In the genomic region with DNA sequence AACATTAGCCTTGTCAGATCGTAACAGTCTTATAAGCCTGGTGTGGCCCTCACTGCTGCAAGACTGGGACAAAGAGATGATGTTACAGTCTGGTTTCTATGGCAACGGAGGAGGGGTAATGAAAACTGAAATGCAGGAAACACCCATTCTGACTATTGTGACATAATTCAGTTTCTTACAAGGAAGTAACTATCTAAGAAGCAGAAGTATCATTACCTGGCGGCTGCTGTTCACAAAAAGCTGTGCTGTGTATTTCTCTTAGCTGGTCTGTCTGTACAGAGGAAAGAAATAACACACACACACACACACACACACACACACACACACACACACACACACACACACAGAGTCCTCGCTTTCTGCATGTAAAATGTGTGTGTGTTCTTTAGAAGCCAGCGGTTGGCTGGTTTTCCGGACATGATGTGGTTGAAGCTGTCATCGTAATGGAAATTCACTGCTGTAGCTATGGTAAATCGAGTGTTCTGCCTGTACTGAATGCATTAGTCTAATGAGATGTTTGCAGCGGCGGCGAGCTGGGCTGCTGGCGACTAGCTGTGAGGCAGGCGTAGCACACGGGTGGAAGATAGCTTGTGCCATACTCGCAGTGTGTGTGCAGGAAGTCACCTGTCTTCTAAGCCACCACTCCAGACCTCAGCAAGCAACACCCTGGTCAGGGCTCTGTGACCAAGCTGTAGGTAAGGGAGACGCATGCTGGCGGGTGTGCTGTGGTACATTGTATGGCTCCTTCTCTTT, we compare ENCODE assay signal across 8 mouse cellular contexts. TPM values are rescaled to one million over a fixed set of nuclear protein-coding genes. Genes with fewer than 3 reads are reported as not detected.
DNase-seq lines count a peak whose midpoint lies in the region; ATAC-seq lines count a peak whose summit lies in the region.

Gene Scml4 (plus strand): TSS at position 212 of the 753 bp plus-strand sequence.

- no peaks in the 10 kb centered on the region for H3K36me3 ChIP-seq in heart, embryonic 13.5 days
- no peaks in the 10 kb centered on the region for H3K36me3 ChIP-seq in macrophage (ENCODE audit: inconsistent target)

- peaks cover 10% of the 10 kb centered on the region for H3K9me3 ChIP-seq in heart, embryonic 13.5 days

- peaks cover 26% of the 10 kb centered on the region for H3K4me1 ChIP-seq in heart, embryonic 13.5 days

- DNase-seq in gastrocnemius, adult 18-20 months (ENCODE audit: low spot score) = peak; percentile 53
- no peak for DNase-seq in gastrocnemius, adult 8-10 months (ENCODE audit: low spot score in 2 of 2)
- peak; percentile 81 for DNase-seq in brain, embryonic 18.5 days (ENCODE audit: low read depth, low spot score)
- peak; percentile 25 to 27 for DNase-seq in kidney, postnatal 36 days
- peak; percentile 55 to 67 for DNase-seq in right cerebral cortex, postnatal 10 days (ENCODE audit: low spot score in 2 of 2)
- DNase-seq in cerebellum, postnatal 25 days = no peak

- H3K4me3 ChIP-seq in heart, embryonic 13.5 days = no peak within 1 kb of the TSS
- H3K4me3 ChIP-seq in macrophage (ENCODE audit: inconsistent target) = peak within 1 kb of the TSS; percentile 20; the same call in 1 of the 2 replicates

- no peak within 1 kb of the TSS for H3K9ac ChIP-seq in heart, embryonic 13.5 days

- WGBS in heart, embryonic 13.5 days = 59% methylated on average over 17 of the region's 17 CpGs
- 7% methylated on average over 16 of the region's 17 CpGs for WGBS in macrophage (ENCODE audit: missing documents)

- H3K27ac ChIP-seq in heart, embryonic 13.5 days (replicated peaks) = no peak within 1 kb of the TSS
- H3K27ac ChIP-seq in macrophage = no peak within 1 kb of the TSS

- H3K27me3 ChIP-seq in heart, embryonic 13.5 days (replicated peaks) = peaks cover 11% of the 10 kb centered on the region; the same call in 1 of the 2 replicates

- H3K4me2 ChIP-seq in heart, embryonic 13.5 days = peak within 1 kb of the TSS; percentile 28

- no peaks in the 10 kb centered on the region for H3K79me2 ChIP-seq in macrophage (ENCODE audit: inconsistent target)

- no peak for ATAC-seq in heart, embryonic 13.5 days (ENCODE audit: extremely low read depth, insufficient number of reproducible peaks, low FRiP score, low TSS enrichment)

RNA-seq across cellular contexts. Expression of gene Scml4, which starts in this region (rescaled TPM):
- total RNA-seq in gastrocnemius, adult 18-20 months (2021) = 1 to 10 TPM in 1 of 2 experiments, under 1 TPM in 1; 0.59 to 1.1 TPM
- total RNA-seq in gastrocnemius, adult 8-10 months (2022) = under 1 TPM; 0.27 to 0.54 (median 0.41) TPM
- 0.71 and 1.1 TPM in 2 replicates for polyA plus RNA-seq in heart, embryonic 13.5 days (2015; fragmentation: Nextera tagmentation; extraction: Ambion mirVana)
- 1 to 10 TPM in 1 of 26 experiments, under 1 TPM in 5, not detected in 20; 0.29 to 2.5 (median 0.35) TPM for total RNA-seq in macrophage (2018; cell fraction: chromatin; rRNA removed)
- under 1 TPM in 20 of 26 experiments, not detected in 6; 0.03 to 0.20 (median 0.07) TPM for total RNA-seq in macrophage (2018; cell fraction: cytosol; rRNA removed)
- under 1 TPM in 9 of 26 experiments, not detected in 17; 0.17 to 0.51 (median 0.24) TPM for total RNA-seq in macrophage (2018; cell fraction: nucleus; rRNA removed)
- polyA plus RNA-seq in macrophage (2018) = not detected in 3 replicates

Comparison
In these comparisons a context has a peak if more than half of its experiments do, and no peak if none do; other contexts are left out.
1. DNase-seq: peak in gastrocnemius, adult 18-20 months (single experiment), brain, embryonic 18.5 days (single experiment), kidney, postnatal 36 days (2 of 2) and right cerebral cortex, postnatal 10 days (2 of 2); none in gastrocnemius, adult 8-10 months (0 of 2) and cerebellum, postnatal 25 days (0 of 2).